Mouse (Mus musculus) liver, postnatal 0 days (tissue): ENCODE data around the gene Pcdh9.

ENCODE experiments used
- CTCF ChIP-seq: sonication (generic); IDR thresholded peaks from 2 replicates; pipeline ENCODE4 v1.5.1; 2016; ENCODE audit warnings: antibody characterized with exemption, low read depth
- EP300 ChIP-seq: IDR thresholded peaks from 2 replicates; pipeline ENCODE4 v1.6.1; 2016; ENCODE audit warnings: antibody characterized with exemption, low read depth, mild to moderate bottlenecking

DNA sequence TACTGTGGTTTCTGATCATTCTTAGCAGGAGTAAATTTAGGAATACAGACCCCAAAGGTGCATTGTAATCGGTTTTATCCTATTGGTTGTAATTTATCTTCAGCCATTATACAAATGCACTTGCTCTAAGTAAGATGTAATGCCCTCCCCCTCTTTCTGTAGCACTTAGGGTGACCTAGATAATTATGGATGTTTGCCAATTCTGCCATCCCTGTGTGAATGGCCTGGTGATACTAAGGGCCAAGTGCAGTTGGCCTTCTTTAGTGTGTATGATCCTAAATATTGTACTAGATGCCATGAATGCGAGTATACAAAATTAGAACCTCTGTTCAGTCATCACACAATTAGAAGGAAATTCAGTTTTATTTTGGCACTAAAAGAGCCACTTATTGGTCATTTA is 475.0 kb downstream of the Pcdh9 start:
- TF ChIP-seq CTCF (no peak), EP300 (no peak)
